Mouse (Mus musculus) stomach, postnatal 0 days (tissue): ENCODE measurements around the gene Lhfpl3.
A peak's percentile ranks its signal among the peaks of the same experiment; 100 is the strongest.

Experiments
- CTCF ChIP-seq: IDR thresholded peaks from 2 replicates; pipeline ENCODE4 v1.5.1; 2016; ENCODE audit warnings: antibody characterized with exemption, low read depth, mild to moderate bottlenecking, moderate library complexity
- EP300 ChIP-seq: optimal IDR thresholded peaks from 2 replicates; pipeline ENCODE3; 2016; ENCODE audit warnings: antibody characterized with exemption

DNA sequence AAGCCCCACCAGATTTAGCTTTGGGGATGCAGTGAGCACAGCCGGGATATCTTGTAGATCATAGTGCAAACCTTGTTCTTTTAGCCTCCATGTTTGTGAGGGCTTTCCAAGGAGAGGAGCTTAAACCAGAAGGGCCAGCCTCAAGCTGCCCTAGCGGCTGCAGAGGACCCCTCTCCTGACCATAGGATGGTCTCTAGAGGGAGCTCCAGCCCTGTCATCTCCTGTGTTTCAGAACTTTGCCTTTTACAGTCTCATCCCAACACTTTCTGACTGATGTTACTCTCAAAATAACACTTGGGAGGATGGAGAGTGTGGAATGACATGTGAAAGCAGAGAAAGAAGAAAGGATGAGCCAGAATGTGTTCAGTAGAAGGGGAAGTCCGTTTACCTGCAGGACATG lies 11.4 kb downstream of the Lhfpl3 start:
- TF ChIP-seq CTCF (peak; percentile 60), EP300 (no peak)
